Mouse (Mus musculus) mouse embryonic stem cell (cell line): Measurements from ENCODE around the gene Cdc42se1.

ENCODE experiments used
- in situ Hi-C, 2 experiments: fragments of 300-500 bp; cut with MboI; formaldehyde crosslinking; loops; 1 replicate in 1 of 2; 3 replicates in 1 of 2; pipeline ENCODE4 v1.14.3; 2019 to 2020; ENCODE audit warnings: low sequenced_read_pairs in 2 of 2, low pct_unique_long_range_greater_than_20kb in 1 of 2, mixed read lengths in 1 of 2; ENCODE audit not compliant: unreplicated experiment in 1 of 2

Cdc42se1 gene

GRCm38 (mm10) chr3:95217255-95218134, 11.0 kb upstream of the Cdc42se1 start, which contains the start of gene Gabpb2:
Gene Gabpb2, minus strand, starts transcription at chr3:95217916.
- in situ Hi-C loops: no loop called here

GRCm38 (mm10) chr3:95218466-95219137, 9.9 kb upstream of the Cdc42se1 start:
- in situ Hi-C loops: no loop called here

- in situ Hi-C loops: no loop called here
Measured at GRCm38 (mm10) chr3:95223041-95223440, 5.5 kb upstream of the Cdc42se1 start.

- in situ Hi-C loops: no loop called here
Measured at GRCm38 (mm10) chr3:95224295-95224694, 4.2 kb upstream of the Cdc42se1 start.

GRCm38 (mm10) chr3:95227214-95227613, 1.3 kb upstream of the Cdc42se1 start:
- in situ Hi-C loops: no loop called here

GRCm38 (mm10) chr3:95228894-95229780, 605 bp downstream of the Cdc42se1 start:
- in situ Hi-C loops: no loop called here

- in situ Hi-C loops: no loop called here
Measured at GRCm38 (mm10) chr3:95229781-95230494, 1.4 kb downstream of the Cdc42se1 start.

- in situ Hi-C loops: no loop called here
Measured at GRCm38 (mm10) chr3:95230495-95231297, 2.2 kb downstream of the Cdc42se1 start.

- in situ Hi-C loops: no loop called here
Measured at GRCm38 (mm10) chr3:95231298-95232221, 3.0 kb downstream of the Cdc42se1 start, which contains the start of gene Mllt11. Gene Mllt11, minus strand, starts transcription at chr3:95232171.

- in situ Hi-C loops: no loop called here
Measured at GRCm38 (mm10) chr3:95232771-95233170, 4.2 kb downstream of the Cdc42se1 start.

- in situ Hi-C loops: no loop called here
Measured at GRCm38 (mm10) chr3:95233303-95233980, 4.9 kb downstream of the Cdc42se1 start.

- in situ Hi-C loops: no loop called here
Measured at GRCm38 (mm10) chr3:95235386-95236301, 7.1 kb downstream of the Cdc42se1 start.

- in situ Hi-C loops: no loop called here
Measured at GRCm38 (mm10) chr3:95237541-95238099, 9.1 kb downstream of the Cdc42se1 start.

- in situ Hi-C loops: no loop called here
Measured at GRCm38 (mm10) chr3:95239022-95239421, 10.5 kb downstream of the Cdc42se1 start.

- in situ Hi-C loops: no loop called here
Measured at GRCm38 (mm10) chr3:95239971-95240370, 11.4 kb downstream of the Cdc42se1 start.
